Mouse (Mus musculus) stomach, postnatal 0 days (tissue): ENCODE results near the gene Pan2. TPM values are rescaled to one million over a fixed set of nuclear protein-coding genes. Genes with fewer than 3 reads are reported as not detected.
"Not testable (repeated sequence)": the region's sequence is repeated elsewhere in the genome, so short reads cannot be mapped to it uniquely, and the experiment has no call there.

ENCODE experiments used
- ATAC-seq: fragments of 200-750 bp; cut with Nextera tagmentation; 2 replicates; pipeline ENCODE4 v1.8.0; 2017; ENCODE audit not compliant: low FRiP score, low TSS enrichment
- DNase-seq: peaks from one replicate; pipeline ENCODE4 v3.0.0-alpha.2; 2016; ENCODE audit warnings: low spot score
- H3K27ac ChIP-seq: fragments of 300-500 bp; sonication (generic); replicated peaks from 2 replicates; pipeline ENCODE4 v1.5.1; 2014; ENCODE audit warnings: mild to moderate bottlenecking, control low read depth
- H3K27me3 ChIP-seq: fragments of 300-500 bp; sonication (generic); 2 replicates; pipeline ENCODE4 v1.6.1; 2014; ENCODE audit warnings: low read length; ENCODE audit not compliant: control insufficient read depth, insufficient read depth
- H3K36me3 ChIP-seq: fragments of 300-500 bp; sonication (generic); 2 replicates; pipeline ENCODE4 v1.6.1; 2014; ENCODE audit warnings: low read length, mixed read lengths; ENCODE audit not compliant: control insufficient read depth, insufficient read depth
- H3K4me1 ChIP-seq: fragments of 300-500 bp; sonication (generic); replicated peaks from 2 replicates; pipeline ENCODE4 v1.6.1; 2014; ENCODE audit warnings: antibody characterized with exemption; ENCODE audit not compliant: control insufficient read depth, insufficient read depth
- H3K4me2 ChIP-seq: fragments of 300-500 bp; sonication (generic); replicated peaks from 2 replicates; pipeline ENCODE4 v1.6.1; 2014; ENCODE audit warnings: low read depth, mild to moderate bottlenecking, control low read depth, moderate library complexity
- H3K4me3 ChIP-seq: fragments of 300-500 bp; sonication (generic); 2 replicates; pipeline ENCODE4 v1.5.1; 2014; ENCODE audit warnings: low read depth, low read length, control low read depth
- H3K9ac ChIP-seq: fragments of 300-500 bp; sonication (generic); 2 replicates; pipeline ENCODE4 v1.6.1; 2014; ENCODE audit warnings: mild to moderate bottlenecking, low read length, control low read depth, mixed read lengths
- H3K9me3 ChIP-seq: fragments of 300-500 bp; sonication (generic); 2 replicates; pipeline ENCODE4 v1.6.1; 2016; ENCODE audit warnings: low read length; ENCODE audit not compliant: control insufficient read depth
- CTCF ChIP-seq: IDR thresholded peaks from 2 replicates; pipeline ENCODE4 v1.5.1; 2016; ENCODE audit warnings: antibody characterized with exemption, low read depth, mild to moderate bottlenecking, moderate library complexity
- EP300 ChIP-seq: optimal IDR thresholded peaks from 2 replicates; pipeline ENCODE3; 2016; ENCODE audit warnings: antibody characterized with exemption
- WGBS: fragments of 180-500 bp; shearing (Covaris S2); extraction: QIAGEN DNeasy Blood & Tissue Kit; methylation state at CpG from one replicate; pipeline ENCODE4 v1.1.7; 2014; 5-methylcytosine and 5-hydroxymethylcytosine counted together
- polyA plus RNA-seq: library from polyadenylated mRNA; unstranded; fragments of >200 nt; fragmentation: Nextera tagmentation; extraction: Ambion mirVana; gene quantifications from 2 replicates; pipeline ENCODE4 v1.2.1, GENCODE M21; 2015

Pan2 gene
- polyA plus RNA-seq, 1 experiment from 2014 or later: 12.6 TPM

GRCm38 (mm10) chr10:128270866-128271265 lies 32.3 kb upstream of the Pan2 start:
- H3K9me3 ChIP-seq: no peaks in the 10 kb centered on the region
- H3K4me2 ChIP-seq: peak overlapping the region; percentile 64
- no peaks in the 10 kb centered on the region for H3K36me3 ChIP-seq
- ATAC-seq: no peak
- TF ChIP-seq CTCF (peak; percentile 38), EP300 (no peak)
- peak overlapping the region; percentile 85 for H3K27ac ChIP-seq
- peak overlapping the region; percentile 84 for H3K4me3 ChIP-seq
- no peaks in the 10 kb centered on the region for H3K27me3 ChIP-seq
- H3K4me1 ChIP-seq: no peaks in the 10 kb centered on the region; the same call in 1 of the 2 replicates
- no peak for DNase-seq
- WGBS: 35% methylated on average over 7 of the region's 7 CpGs
- H3K9ac ChIP-seq: peak overlapping the region; percentile 76

GRCm38 (mm10) chr10:128271883-128272282 lies 31.3 kb upstream of the Pan2 start:
- ATAC-seq (no peak), DNase-seq (no peak)
- no peak overlapping the region for H3K4me3 ChIP-seq
- peaks cover 5% of the 10 kb centered on the region; the same call in 1 of the 2 replicates for H3K36me3 ChIP-seq
- H3K27me3 ChIP-seq: no peaks in the 10 kb centered on the region
- WGBS: 58% methylated on average over 2 of the region's 2 CpGs
- no peaks in the 10 kb centered on the region for H3K9me3 ChIP-seq
- no peaks in the 10 kb centered on the region; the same call in 1 of the 2 replicates for H3K4me1 ChIP-seq
- TF ChIP-seq EP300: no peak
- peak; percentile 70 for TF ChIP-seq CTCF
- 0 out of 2 replicates have a peak overlapping the region, but pooled peaks have one; percentile 15 for H3K4me2 ChIP-seq
- H3K27ac ChIP-seq: no peak overlapping the region
- no peak overlapping the region for H3K9ac ChIP-seq

DNA sequence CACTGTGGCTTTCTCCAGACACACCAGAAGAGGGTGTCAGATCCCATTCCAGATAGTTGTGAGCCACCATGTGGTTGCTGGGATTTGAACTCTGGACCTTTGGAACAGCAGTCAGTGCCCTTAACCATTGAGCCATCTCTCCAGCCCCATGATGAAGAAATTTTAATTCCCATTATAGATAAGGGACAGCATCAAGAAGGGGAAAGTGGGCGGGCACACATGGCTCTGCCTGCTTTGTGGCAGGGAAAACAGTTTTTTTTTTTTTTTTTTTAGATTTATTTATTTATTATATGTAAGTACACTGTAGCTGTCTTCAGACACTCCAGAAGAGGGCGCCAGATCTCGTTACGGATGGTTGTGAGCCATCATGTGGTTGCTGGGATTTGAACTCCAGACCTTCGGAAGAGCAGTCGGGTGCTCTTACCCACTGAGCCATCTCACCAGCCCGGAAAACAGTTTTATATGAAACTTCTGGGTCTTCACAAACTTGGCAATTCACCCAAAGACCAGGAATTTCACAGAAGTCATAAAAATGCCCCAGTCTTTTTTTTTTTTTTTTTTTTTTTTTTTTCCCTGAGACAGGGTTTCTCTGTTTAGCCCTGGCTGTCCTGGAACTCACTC lies 30.2 kb upstream of the Pan2 start:
- H3K27ac ChIP-seq, H3K9me3 ChIP-seq, DNase-seq, H3K9ac ChIP-seq, H3K36me3 ChIP-seq, H3K27me3 ChIP-seq, H3K4me1 ChIP-seq, ATAC-seq, H3K4me3 ChIP-seq, H3K4me2 ChIP-seq: not testable (repeated sequence)
- 87% methylated on average over 4 of the region's 7 CpGs for WGBS

DNA sequence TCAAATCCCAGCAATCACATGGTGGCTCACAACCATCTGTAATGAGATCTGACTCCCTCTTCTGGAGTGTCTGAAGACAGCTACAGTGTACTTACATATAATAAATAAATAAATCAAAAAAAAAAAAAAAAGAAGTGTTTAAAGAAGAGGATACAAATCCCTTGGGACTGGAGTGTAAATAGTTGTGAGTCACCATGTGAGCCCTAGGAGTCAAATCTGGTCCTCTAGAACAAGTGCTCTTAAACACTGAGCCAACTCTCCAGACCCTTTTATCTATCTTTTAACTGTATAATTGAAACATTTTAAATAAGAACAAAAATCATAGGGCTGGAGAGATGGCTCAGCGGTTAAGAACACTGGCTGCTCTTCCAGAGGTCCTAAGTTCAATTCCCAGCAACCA lies 27.8 kb upstream of the Pan2 start:
- not testable (repeated sequence) for H3K4me1 ChIP-seq, H3K9ac ChIP-seq, H3K36me3 ChIP-seq, H3K27me3 ChIP-seq, H3K4me3 ChIP-seq, H3K27ac ChIP-seq, H3K9me3 ChIP-seq, DNase-seq, ATAC-seq, H3K4me2 ChIP-seq
- WGBS: 100% methylated on average over 1 of the region's 1 CpGs

GRCm38 (mm10) chr10:128278158-128278557 lies 25.0 kb upstream of the Pan2 start:
- Histone ChIP-seq H3K9ac (no peak overlapping the region), H3K4me1 (no peaks in the 10 kb centered on the region), H3K4me3 (no peak overlapping the region), H3K36me3 (peaks cover 18% of the 10 kb centered on the region), H3K9me3 (no peaks in the 10 kb centered on the region), H3K27me3 (no peaks in the 10 kb centered on the region), H3K27ac (no peak overlapping the region), H3K4me2 (no peak overlapping the region)
- TF ChIP-seq EP300 (no peak), CTCF (no peak)
- DNase-seq: no peak
- ATAC-seq: no peak
- WGBS: 64% methylated on average over 6 of the region's 6 CpGs

DNA sequence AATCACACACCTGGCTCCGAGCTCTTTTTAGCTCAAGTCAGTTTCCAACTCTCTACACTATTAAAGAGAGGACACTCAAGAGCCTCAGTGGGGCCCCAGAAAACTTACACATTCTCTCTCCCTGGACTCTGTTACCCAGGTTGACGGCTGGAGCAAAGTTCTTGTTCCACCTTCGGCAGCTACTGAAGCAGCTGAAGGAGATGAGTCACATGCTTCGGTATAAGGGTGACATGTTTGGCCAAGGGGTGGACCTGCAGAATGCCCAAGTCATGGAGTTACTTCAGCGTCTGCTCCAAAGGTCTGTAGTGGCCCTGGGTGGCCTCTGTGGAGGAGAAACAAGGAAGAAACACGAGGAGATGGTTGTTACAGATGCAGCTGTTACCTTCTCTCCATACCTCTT lies 22.2 kb upstream of the Pan2 start:
- Histone ChIP-seq H3K27ac (no peak overlapping the region), H3K27me3 (no peaks in the 10 kb centered on the region), H3K4me2 (no peak overlapping the region), H3K9me3 (no peaks in the 10 kb centered on the region), H3K36me3 (peaks cover 32% of the 10 kb centered on the region), H3K9ac (no peak overlapping the region), H3K4me3 (no peak overlapping the region), H3K4me1 (no peaks in the 10 kb centered on the region)
- no peak for TF ChIP-seq CTCF
- TF ChIP-seq EP300: no peak
- DNase-seq (peak; percentile 56), ATAC-seq (peak; percentile 84)
- WGBS: 76% methylated on average over 6 of the region's 6 CpGs
